Mouse (Mus musculus): ENCODE measurements around the gene Kctd12b. TPM values are rescaled to one million over a fixed set of nuclear protein-coding genes. Genes with fewer than 3 reads are reported as not detected.
A peak's percentile ranks its signal among the peaks of the same experiment; 100 is the strongest.
"Not testable (repeated sequence)": the region's sequence is repeated elsewhere in the genome, so short reads cannot be mapped to it uniquely, and the experiment has no call there.

The Kctd12b gene
- total RNA-seq (2021): 10 to 100 TPM; 18.0 to 21.2 TPM
- long read RNA-seq, experiment 1, full-length matches to known transcripts: 1 of 3 reads
- long read RNA-seq, experiment 1, partial matches to known transcripts: 0 of 3 reads
- long read RNA-seq, experiment 1, other reads (novel, unspliced or antisense): 2 of 3 reads
- long read RNA-seq, experiment 2, full-length matches to known transcripts: 2 of 2 reads
- long read RNA-seq, experiment 2, partial matches to known transcripts: 0 of 2 reads
- long read RNA-seq, experiment 2, other reads (novel, unspliced or antisense): 0 of 2 reads

- DNase-seq: peak; percentile 23
Measured at GRCm38 (mm10) chrX:153695782-153696395, at the start of gene Kctd12b. Gene Kctd12b, minus strand, starts transcription at chrX:153696391.

GRCm38 (mm10) chrX:153742493-153742892 lies 46.3 kb upstream of the Kctd12b start:
- DNase-seq: no peak

GRCm38 (mm10) chrX:153735697-153736096 lies 39.5 kb upstream of the Kctd12b start:
- peak; percentile 2 for DNase-seq

GRCm38 (mm10) chrX:153724400-153724799 lies 28.2 kb upstream of the Kctd12b start:
- DNase-seq: no peak

GRCm38 (mm10) chrX:153723110-153723916 lies 27.1 kb upstream of the Kctd12b start, which contains the start of gene Nbdy:
Gene Nbdy, plus strand, starts transcription at chrX:153723590.
- peak; percentile 64 for DNase-seq

GRCm38 (mm10) chrX:153719602-153720001 lies 23.4 kb upstream of the Kctd12b start:
- peak; percentile 13 for DNase-seq

GRCm38 (mm10) chrX:153716716-153717115 lies 20.5 kb upstream of the Kctd12b start:
- DNase-seq: no peak

- peak; percentile 22 for DNase-seq
Measured at GRCm38 (mm10) chrX:153707735-153708134, 11.5 kb upstream of the Kctd12b start.

GRCm38 (mm10) chrX:153700463-153700862 lies 4.3 kb upstream of the Kctd12b start:
- DNase-seq: no peak

- DNase-seq: not testable (repeated sequence)
Measured at GRCm38 (mm10) chrX:153668233-153668632, 28.0 kb downstream of the Kctd12b start.

- no peak for DNase-seq
Measured at GRCm38 (mm10) chrX:153664903-153665302, 31.3 kb downstream of the Kctd12b start.

- no peak for DNase-seq
Measured at GRCm38 (mm10) chrX:153656949-153657348, 39.2 kb downstream of the Kctd12b start.

GRCm38 (mm10) chrX:153640615-153641014 lies 55.6 kb downstream of the Kctd12b start:
- DNase-seq: peak; percentile 5

- DNase-seq: peak; percentile 14
Measured at GRCm38 (mm10) chrX:153636247-153636646, 59.9 kb downstream of the Kctd12b start.

Other genes starting within 250 kb of the Kctd12b start
- 10 to 100 TPM; 42.2 to 43.1 TPM for gene Ubqln2, start 198.2 kb downstream of the Kctd12b start, total RNA-seq (2021)
- gene Cypt3, start 137.8 kb downstream of the Kctd12b start, total RNA-seq (2021): not detected
- gene Nbdy, start 27.2 kb upstream of the Kctd12b start, total RNA-seq (2021): 10 to 100 TPM; 51.7 to 52.5 TPM
- 1 to 10 TPM in 1 of 2 experiments, under 1 TPM in 1; 0.81 to 1.1 TPM for gene Spin2c, start 135.8 kb upstream of the Kctd12b start, total RNA-seq (2021)